Mouse (Mus musculus) cerebellum, adult 11 months (tissue): ENCODE measurements around the gene Trappc1.
A peak's percentile ranks its signal among the peaks of the same experiment; 100 is the strongest.

Source experiments
- DNase-seq: peaks from one replicate; pipeline ENCODE4 v3.0.0; 2022

Trappc1 gene

GRCm38 (mm10) chr11:69370817-69371215, 47.0 kb downstream of the Trappc1 start:
- DNase-seq, result no peak

DNA sequence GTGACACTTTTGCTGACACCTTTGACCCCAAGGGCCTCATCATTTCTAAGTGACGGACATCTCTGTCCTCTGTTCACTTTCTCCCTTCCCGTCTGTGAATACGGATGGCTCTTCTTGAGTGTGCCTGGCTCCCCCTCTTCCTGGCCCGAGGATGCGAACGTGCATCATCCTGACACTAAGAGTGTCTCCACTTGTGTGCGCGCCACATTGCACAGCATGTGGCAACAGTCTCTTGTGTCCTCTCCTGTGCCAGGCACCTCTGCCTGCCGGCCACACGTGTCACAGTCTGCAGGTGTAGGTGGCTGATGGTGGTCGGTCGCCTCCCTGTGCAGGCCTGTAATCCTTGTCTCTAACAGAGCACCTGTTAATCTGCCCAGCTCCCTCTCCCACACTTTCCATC, 47.8 kb downstream of the Trappc1 start:
- DNase-seq, result no peak

DNA sequence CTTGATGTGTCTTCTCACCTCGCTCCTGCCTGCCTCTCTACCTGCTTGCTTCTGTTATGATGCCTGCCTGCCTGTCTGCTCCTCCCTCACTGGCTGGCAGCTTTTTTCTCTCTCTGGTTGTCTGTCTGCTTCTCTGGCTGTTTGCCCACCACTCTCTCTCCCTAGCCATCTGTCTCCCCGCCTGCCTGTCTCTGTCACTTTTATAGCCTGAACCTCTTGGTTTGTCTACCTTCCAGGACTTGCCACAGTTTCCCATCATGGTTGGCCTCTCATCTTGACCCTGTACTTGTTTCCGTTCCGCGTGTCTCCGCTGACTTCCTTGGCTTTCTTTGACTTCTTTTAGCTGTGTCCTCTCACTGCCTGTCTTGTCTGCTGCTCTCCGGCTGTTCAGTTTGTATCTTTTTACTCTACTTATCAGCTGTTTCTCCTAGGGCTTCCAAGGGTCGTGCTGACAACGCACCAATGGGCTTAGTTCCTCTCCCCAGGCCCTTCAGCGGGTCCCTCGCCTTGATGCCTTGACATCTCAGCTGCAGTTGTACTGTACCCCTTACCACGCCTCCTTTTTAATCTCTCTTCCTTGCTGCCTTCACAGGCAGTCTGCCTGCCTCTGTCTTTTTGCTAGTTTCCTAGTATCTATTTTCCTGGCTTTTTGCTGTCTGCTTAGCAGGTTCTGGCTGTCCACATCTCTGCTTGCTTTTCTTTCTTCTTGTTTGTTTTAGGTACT, 48.4 kb downstream of the Trappc1 start:
- peak; percentile 89 for DNase-seq

- no peak for DNase-seq
Measured at GRCm38 (mm10) chr11:69372780-69373170, 49.0 kb downstream of the Trappc1 start.

DNA sequence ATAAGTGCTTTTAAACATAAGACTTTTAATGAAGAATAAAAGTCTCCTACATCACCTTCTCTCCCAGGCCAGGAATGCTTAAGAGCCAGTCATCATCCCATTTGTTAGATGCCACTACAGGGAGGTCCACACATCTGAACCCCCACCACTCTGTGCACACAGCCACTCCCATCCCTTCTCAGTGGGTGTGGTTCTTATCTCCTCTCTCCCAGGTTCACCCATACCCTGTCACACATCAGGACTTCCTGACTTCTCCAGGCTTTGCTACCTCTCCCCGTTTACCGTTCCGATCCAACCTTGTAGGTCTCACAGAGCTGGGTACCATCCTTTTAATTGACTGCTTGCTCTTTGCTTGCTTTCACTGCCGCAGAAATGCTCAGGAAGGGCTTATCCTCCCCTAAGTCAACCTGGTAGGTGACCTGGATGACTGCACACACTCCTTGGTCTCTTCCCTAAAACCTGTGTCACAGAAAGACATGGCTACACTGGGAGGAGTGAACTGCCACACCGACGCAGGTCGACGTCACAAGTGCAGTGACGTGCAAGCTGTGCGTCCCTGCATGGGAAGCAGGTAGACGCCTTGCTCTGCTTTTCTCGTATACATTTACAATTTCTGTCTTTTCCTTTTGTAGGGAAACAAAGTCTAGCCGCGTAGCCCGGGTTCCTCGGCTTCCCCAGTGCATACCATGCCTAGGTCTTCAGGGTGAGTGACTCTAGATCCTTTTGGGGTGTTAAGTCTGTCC, 49.6 kb downstream of the Trappc1 start:
- no peak for DNase-seq
